Mouse (Mus musculus) hindbrain, postnatal 0 days (tissue): Measurements from ENCODE around the gene Cux2. TPM values are rescaled to one million over a fixed set of nuclear protein-coding genes. Genes with fewer than 3 reads are reported as not detected.
"Not testable (repeated sequence)": the region's sequence is repeated elsewhere in the genome, so short reads cannot be mapped to it uniquely, and the experiment has no call there.

Experiments
- ATAC-seq: fragments of 200-750 bp; cut with Nextera tagmentation; 2 replicates; pipeline ENCODE4 v1.8.0; 2017; ENCODE audit warnings: mild to moderate bottlenecking, moderate TSS enrichment, moderate library complexity
- DNase-seq: peaks from one replicate; pipeline ENCODE4 v3.0.0-alpha.2; 2015; ENCODE audit warnings: low spot score
- H3K27ac ChIP-seq: fragments of 300-500 bp; sonication (generic); 2 replicates; pipeline ENCODE4 v1.5.1; 2014; ENCODE audit warnings: mild to moderate bottlenecking
- H3K27me3 ChIP-seq: fragments of 300-500 bp; sonication (generic); 2 replicates; pipeline ENCODE4 v1.6.1; 2014; ENCODE audit warnings: low read length, mixed read lengths; ENCODE audit not compliant: insufficient read depth
- H3K36me3 ChIP-seq: fragments of 300-500 bp; sonication (generic); 2 replicates; pipeline ENCODE4 v1.6.1; 2014; ENCODE audit warnings: low read length, mixed read lengths; ENCODE audit not compliant: insufficient read depth
- H3K4me1 ChIP-seq: fragments of 300-500 bp; sonication (generic); 2 replicates; pipeline ENCODE4 v1.6.1; 2014; ENCODE audit warnings: antibody characterized with exemption, low read length, mixed read lengths; ENCODE audit not compliant: insufficient read depth
- H3K4me2 ChIP-seq: fragments of 300-500 bp; sonication (generic); 2 replicates; pipeline ENCODE4 v1.6.1; 2014; ENCODE audit warnings: low read depth, mild to moderate bottlenecking, low read length, moderate library complexity, mixed read lengths
- H3K4me3 ChIP-seq: fragments of 300-500 bp; sonication (generic); 2 replicates; pipeline ENCODE4 v1.5.1; 2014; ENCODE audit warnings: low read length
- H3K9ac ChIP-seq: fragments of 300-500 bp; sonication (generic); replicated peaks from 2 replicates; pipeline ENCODE4 v1.6.1; 2014; ENCODE audit warnings: mild to moderate bottlenecking, low read length, moderate library complexity, mixed read lengths
- H3K9me3 ChIP-seq: fragments of 300-500 bp; sonication (generic); 2 replicates; pipeline ENCODE4 v1.6.1; 2016; ENCODE audit warnings: low read length, mixed read lengths
- CTCF ChIP-seq: IDR thresholded peaks from 2 replicates; pipeline ENCODE4 v1.5.1; 2016; ENCODE audit warnings: antibody characterized with exemption, control low read depth, low read depth
- WGBS: fragments of 180-500 bp; shearing (Covaris S2); extraction: QIAGEN DNeasy Blood & Tissue Kit; methylation state at CpG from one replicate; pipeline ENCODE4 v1.1.7; 2014; 5-methylcytosine and 5-hydroxymethylcytosine counted together
- polyA plus RNA-seq: library from polyadenylated mRNA; unstranded; fragments of >200 nt; fragmentation: Nextera tagmentation; extraction: Ambion mirVana; gene quantifications from 2 replicates; pipeline ENCODE4 v1.2.1, GENCODE M21; 2015
- total RNA-seq: library from RNA; depleted of rRNA; stranded (reverse); fragments of >200 nt; gene quantifications from 2 replicates; pipeline ENCODE4 v1.2.3, GENCODE M21; 2014

Cux2 gene
- total and polyA plus RNA-seq, 2 experiments from 2014 or later = 15.2 to 35.4 TPM

DNA sequence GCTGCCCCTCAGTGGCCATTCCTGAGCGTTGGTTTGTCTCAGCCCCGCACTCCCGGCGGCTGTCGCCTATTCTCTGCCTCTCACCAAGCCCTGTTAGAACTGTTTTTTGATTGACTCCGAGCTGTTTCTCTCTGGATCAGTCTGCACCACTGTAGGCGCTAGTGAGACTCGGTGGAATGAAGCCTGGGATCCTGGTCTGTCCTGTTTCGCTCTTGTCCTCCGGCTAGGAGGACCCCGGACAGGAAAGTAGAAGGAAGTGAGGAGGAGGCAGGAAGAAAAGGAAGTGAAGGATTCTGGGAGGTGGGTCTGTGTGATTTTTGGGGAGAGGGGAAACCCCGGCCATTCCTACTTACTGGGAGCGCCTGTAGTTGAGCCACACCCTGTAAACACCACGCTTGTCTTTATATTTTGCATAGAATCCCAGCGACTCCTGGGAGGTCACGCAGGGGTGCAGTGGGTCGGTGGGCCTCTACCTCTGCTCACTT lies 201.8 kb downstream of the Cux2 start:
- DNase-seq (peak; percentile 62), ATAC-seq (peak; percentile 18; the same call in 1 of the 2 replicates)
- Histone ChIP-seq H3K4me3 (peak overlapping the region; percentile 91), H3K27ac (peak overlapping the region; percentile 58), H3K27me3 (0 out of 2 replicates have a peak, but pooled peaks cover 7% of the 10 kb centered on the region), H3K9me3 (no peaks in the 10 kb centered on the region), H3K36me3 (peaks cover 9% of the 10 kb centered on the region; the same call in 1 of the 2 replicates), H3K4me2 (peak overlapping the region; percentile 72), H3K4me1 (peaks cover 21% of the 10 kb centered on the region), H3K9ac (0 out of 2 replicates have a peak overlapping the region, but pooled peaks have one; percentile 81)
- 1% methylated on average over 17 of the region's 17 CpGs for WGBS
- peak; percentile 54 for TF ChIP-seq CTCF

DNA sequence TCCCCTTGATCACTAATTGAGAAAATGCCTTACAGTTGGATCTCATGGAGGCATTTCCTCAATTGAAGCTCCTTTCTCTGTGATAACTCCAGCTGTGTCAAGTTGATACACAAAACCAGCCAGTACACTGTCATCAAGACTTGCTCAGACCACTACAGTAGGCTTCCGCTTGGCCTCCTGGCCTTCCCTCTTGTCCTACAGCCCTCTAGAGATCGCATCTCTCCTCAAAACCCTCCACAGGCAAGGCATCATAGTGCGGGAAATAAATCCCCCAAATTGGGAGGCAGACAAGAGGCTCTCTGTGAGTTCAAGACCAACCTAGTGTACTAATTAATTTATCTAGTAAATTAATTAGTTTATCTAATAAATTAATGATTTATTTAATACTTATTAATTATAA lies 202.6 kb downstream of the Cux2 start:
- not testable (repeated sequence) for DNase-seq, H3K4me2 ChIP-seq, ATAC-seq, H3K9me3 ChIP-seq, H3K9ac ChIP-seq, H3K4me3 ChIP-seq, H3K27ac ChIP-seq, H3K36me3 ChIP-seq, H3K27me3 ChIP-seq
- WGBS = 83% methylated on average over 3 of the region's 3 CpGs
- peaks cover 21% of the 10 kb centered on the region for H3K4me1 ChIP-seq

DNA sequence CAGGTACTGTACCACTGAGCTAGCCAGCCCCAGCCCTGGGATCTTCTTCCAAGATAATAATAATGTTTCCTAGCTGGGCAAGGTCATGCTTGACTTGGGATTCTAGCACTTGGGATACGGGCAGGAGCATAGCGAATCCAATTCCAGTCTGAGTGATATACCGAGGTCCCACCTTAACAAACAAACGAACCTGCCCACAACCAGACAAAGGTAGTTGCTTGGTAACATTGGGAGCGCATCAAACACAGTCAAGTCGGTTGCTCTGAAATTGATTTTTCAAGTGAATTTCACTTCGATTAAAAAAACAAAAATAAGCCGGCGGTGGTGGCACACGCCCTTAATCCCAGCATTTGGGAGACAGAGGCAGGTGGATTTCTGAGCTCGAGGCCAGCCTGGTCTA lies 203.6 kb downstream of the Cux2 start:
- Histone ChIP-seq H3K4me3 (no peak overlapping the region), H3K9me3 (no peaks in the 10 kb centered on the region), H3K36me3 (no peaks in the 10 kb centered on the region), H3K4me1 (peaks cover 21% of the 10 kb centered on the region), H3K27me3 (0 out of 2 replicates have a peak, but pooled peaks cover 8% of the 10 kb centered on the region), H3K4me2 (no peak overlapping the region), H3K9ac (no peak overlapping the region), H3K27ac (no peak overlapping the region)
- DNase-seq (no peak), ATAC-seq (no peak)
- TF ChIP-seq CTCF = no peak
- WGBS = 78% methylated on average over 11 of the region's 11 CpGs

DNA sequence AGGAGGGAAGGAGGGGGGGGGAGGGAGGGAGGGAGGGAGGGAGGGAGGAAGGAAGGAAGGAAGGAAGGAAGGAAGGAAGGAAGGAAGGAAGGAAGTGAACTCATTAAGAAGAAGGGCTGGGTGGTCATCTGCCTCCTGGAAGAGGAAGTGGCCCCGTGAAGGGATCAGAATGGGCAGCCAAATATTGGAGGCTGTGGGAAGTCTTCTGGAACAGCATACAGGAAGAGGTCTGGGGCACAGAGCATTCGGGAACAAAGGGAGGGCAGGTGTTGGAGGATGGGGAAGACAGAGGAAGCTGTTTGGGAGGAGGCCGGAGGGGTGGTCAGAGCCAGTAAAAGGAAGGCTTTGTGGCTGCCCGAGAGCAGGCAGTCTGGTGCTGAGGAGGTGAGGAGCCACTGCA lies 204.5 kb downstream of the Cux2 start:
- ATAC-seq (no peak), DNase-seq (no peak)
- H3K27me3 ChIP-seq = 0 out of 2 replicates have a peak, but pooled peaks cover 8% of the 10 kb centered on the region
- no peak overlapping the region for H3K9ac ChIP-seq
- H3K4me2 ChIP-seq = no peak overlapping the region
- H3K9me3 ChIP-seq = no peaks in the 10 kb centered on the region
- TF ChIP-seq CTCF = no peak
- H3K27ac ChIP-seq = no peak overlapping the region
- WGBS = 38% methylated on average over 4 of the region's 4 CpGs
- H3K4me1 ChIP-seq = peaks cover 15% of the 10 kb centered on the region
- H3K36me3 ChIP-seq = no peaks in the 10 kb centered on the region
- H3K4me3 ChIP-seq = no peak overlapping the region

DNA sequence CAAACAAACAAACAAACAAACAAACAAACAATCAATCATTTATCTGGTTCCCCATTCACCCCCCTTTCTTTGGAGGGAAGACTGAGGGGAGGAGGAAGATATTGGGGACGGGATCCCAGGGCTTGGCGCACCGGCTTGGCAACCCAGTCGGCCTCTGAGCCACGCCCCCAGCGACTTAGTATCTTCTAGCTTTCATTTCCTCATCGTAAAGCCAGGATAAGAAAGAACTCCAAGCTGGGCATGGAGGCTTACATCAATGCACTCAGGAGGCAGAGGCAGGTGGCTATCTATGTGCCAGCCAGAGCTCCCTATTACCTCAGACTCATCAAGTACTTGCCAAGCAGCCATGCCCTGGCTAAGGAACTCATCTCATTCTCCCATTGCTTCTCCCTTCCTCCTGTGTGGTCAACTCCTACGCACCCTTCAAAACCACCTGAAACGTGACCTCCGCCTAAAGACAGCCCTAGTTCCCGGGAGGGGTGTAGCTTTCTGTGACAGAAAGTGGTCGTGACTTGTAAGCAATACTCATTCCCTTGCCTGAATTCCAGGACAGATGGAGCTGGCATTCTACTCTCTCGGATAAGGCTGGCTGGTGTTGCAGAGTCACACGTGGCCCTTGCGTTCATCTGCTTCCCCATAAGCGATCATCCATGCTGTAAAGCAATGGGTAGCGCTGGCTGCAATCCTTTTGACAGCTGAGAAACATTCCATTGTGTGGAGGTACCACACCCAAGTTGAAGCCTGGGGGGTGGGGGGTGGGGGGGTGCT lies 206.6 kb downstream of the Cux2 start:
- no peak overlapping the region; the same call in 1 of the 2 replicates for H3K9ac ChIP-seq
- DNase-seq = no peak
- H3K4me2 ChIP-seq = peak overlapping the region; percentile 74
- H3K4me3 ChIP-seq = peak overlapping the region; percentile 44
- 0 out of 2 replicates have a peak, but pooled peaks cover 8% of the 10 kb centered on the region for H3K27me3 ChIP-seq
- 13% methylated on average over 17 of the region's 17 CpGs for WGBS
- no peak for TF ChIP-seq CTCF
- H3K36me3 ChIP-seq = no peaks in the 10 kb centered on the region
- no peak for ATAC-seq
- H3K27ac ChIP-seq = no peak overlapping the region
- H3K4me1 ChIP-seq = peaks cover 11% of the 10 kb centered on the region
- no peaks in the 10 kb centered on the region for H3K9me3 ChIP-seq

DNA sequence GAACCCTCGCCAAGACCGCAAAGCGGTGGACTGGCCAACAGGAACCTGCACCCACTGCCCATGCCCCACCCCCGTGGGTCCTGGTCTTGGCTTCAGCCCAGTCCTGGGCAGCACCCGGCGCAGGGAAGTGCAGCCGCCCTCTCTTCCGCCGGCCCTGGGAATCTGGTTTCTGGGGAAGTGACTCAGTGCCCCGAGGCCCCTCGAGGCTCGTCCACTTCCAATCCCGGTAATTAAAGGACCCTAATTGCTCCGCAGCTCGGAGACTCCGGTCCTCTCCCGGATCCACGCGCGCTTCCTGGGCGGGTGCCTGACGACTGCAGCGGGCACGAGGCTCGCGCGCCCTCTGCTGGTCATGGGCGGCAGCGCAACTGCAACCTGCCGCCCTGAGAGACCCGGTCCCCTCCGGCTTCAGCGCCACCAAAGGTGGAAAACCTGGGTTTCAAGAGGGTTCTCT lies 207.2 kb downstream of the Cux2 start:
- Histone ChIP-seq H3K4me2 (peak overlapping the region; percentile 74), H3K4me3 (peak overlapping the region; percentile 44), H3K9ac (peak overlapping the region; percentile 45; the same call in 1 of the 2 replicates), H3K4me1 (peaks cover 9% of the 10 kb centered on the region; the same call in 1 of the 2 replicates), H3K27me3 (0 out of 2 replicates have a peak, but pooled peaks cover 8% of the 10 kb centered on the region), H3K9me3 (no peaks in the 10 kb centered on the region), H3K27ac (peak overlapping the region; percentile 3; the same call in 1 of the 2 replicates), H3K36me3 (no peaks in the 10 kb centered on the region)
- WGBS = 1% methylated on average over 33 of the region's 33 CpGs
- peak; percentile 94 for TF ChIP-seq CTCF
- peak; percentile 52 for ATAC-seq
- peak; percentile 84 for DNase-seq
